Mouse (Mus musculus) heart, adult 9 months (tissue): ENCODE results near the gene Efcab12.
A peak's percentile ranks its signal among the peaks of the same experiment; 100 is the strongest.

Experiments used
- DNase-seq, 2 experiments: peaks; one replicate each; pipeline ENCODE4 v3.0.0; 2022; ENCODE audit warnings: low spot score in 2 of 2

Efcab12 gene

GRCm38 (mm10) chr6:115791842-115792686 lies 46.1 kb downstream of the Efcab12 start:
- peak; percentile 54 to 56 for DNase-seq

GRCm38 (mm10) chr6:115791016-115791415 lies 47.2 kb downstream of the Efcab12 start:
- peak in 1 of 2 experiments; percentile 40 for DNase-seq

GRCm38 (mm10) chr6:115782781-115783180 lies 55.4 kb downstream of the Efcab12 start:
- DNase-seq, result no peak

- DNase-seq, result no peak
Measured at GRCm38 (mm10) chr6:115776363-115776762, 61.8 kb downstream of the Efcab12 start.

- peak; percentile 56 to 59 for DNase-seq
Measured at GRCm38 (mm10) chr6:115775838-115776237, 62.4 kb downstream of the Efcab12 start.

- peak in 1 of 2 experiments; percentile 22 for DNase-seq
Measured at GRCm38 (mm10) chr6:115774501-115774921, 63.7 kb downstream of the Efcab12 start, which contains the start of gene Cand2. Cand2 (plus strand) TSS chr6:115774538.

- DNase-seq, result peak in 1 of 2 experiments; percentile 18
Measured at GRCm38 (mm10) chr6:115773966-115774413, 64.2 kb downstream of the Efcab12 start.

- DNase-seq, result no peak
Measured at GRCm38 (mm10) chr6:115772604-115773003, 65.6 kb downstream of the Efcab12 start.

- DNase-seq, result no peak
Measured at GRCm38 (mm10) chr6:115772201-115772600, 66.0 kb downstream of the Efcab12 start.

GRCm38 (mm10) chr6:115770852-115771251 lies 67.4 kb downstream of the Efcab12 start:
- no peak for DNase-seq

GRCm38 (mm10) chr6:115770059-115770670 lies 68.0 kb downstream of the Efcab12 start:
- no peak for DNase-seq

- no peak for DNase-seq
Measured at GRCm38 (mm10) chr6:115768207-115768606, 70.0 kb downstream of the Efcab12 start.

- DNase-seq, result no peak
Measured at GRCm38 (mm10) chr6:115767357-115767756, 70.9 kb downstream of the Efcab12 start.

- DNase-seq, result peak; percentile 63 to 75
Measured at GRCm38 (mm10) chr6:115764179-115764578, 74.0 kb downstream of the Efcab12 start.

GRCm38 (mm10) chr6:115761995-115762756 lies 76.0 kb downstream of the Efcab12 start, which contains the start of gene Tmem40:
Tmem40 (minus strand) TSS chr6:115762410.
- DNase-seq, result no peak

GRCm38 (mm10) chr6:115760982-115761381 lies 77.2 kb downstream of the Efcab12 start:
- no peak for DNase-seq
